Mouse (Mus musculus) induced T-regulatory cell, adult 2 months (primary cell): ENCODE results near the gene Gm48552.

ENCODE experiments used
- DNase-seq: peaks from one replicate; pipeline ENCODE4 v3.0.0-alpha.2; 2012; ENCODE audit warnings: low read depth

The Gm48552 gene

GRCm38 (mm10) chr10:81362336-81362949 is 26.4 kb upstream of the Gm48552 start:
- DNase-seq: no peak

- DNase-seq: no peak
Observed at GRCm38 (mm10) chr10:81363436-81364346, 25.1 kb upstream of the Gm48552 start.

- no peak for DNase-seq
Observed at GRCm38 (mm10) chr10:81364666-81365065, 24.1 kb upstream of the Gm48552 start.

DNA sequence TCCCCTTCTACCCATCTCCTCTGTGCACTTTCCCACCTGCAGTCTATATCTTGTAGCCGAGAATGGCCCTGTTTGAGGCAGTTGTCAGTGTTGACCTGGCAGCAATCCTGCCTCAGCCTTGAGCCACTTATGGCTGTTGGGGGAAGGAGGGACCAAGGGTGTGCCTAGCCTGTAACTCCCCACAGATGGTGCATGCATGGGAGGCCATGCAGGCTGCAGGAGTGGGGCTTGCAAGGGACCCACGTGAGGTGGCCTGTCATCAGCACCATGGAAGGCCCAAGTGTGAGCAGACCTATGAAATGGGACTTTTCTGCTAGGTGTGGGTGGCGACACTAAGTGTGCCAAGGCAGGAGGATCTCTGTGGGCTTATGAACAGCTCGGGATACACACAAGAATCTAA is 23.7 kb upstream of the Gm48552 start:
- DNase-seq: no peak

- DNase-seq: no peak
Observed at GRCm38 (mm10) chr10:81365672-81366476, 22.9 kb upstream of the Gm48552 start, which contains the start of gene 4930404N11Rik. TSS of gene 4930404N11Rik (minus strand) at chr10:81365816.

DNA sequence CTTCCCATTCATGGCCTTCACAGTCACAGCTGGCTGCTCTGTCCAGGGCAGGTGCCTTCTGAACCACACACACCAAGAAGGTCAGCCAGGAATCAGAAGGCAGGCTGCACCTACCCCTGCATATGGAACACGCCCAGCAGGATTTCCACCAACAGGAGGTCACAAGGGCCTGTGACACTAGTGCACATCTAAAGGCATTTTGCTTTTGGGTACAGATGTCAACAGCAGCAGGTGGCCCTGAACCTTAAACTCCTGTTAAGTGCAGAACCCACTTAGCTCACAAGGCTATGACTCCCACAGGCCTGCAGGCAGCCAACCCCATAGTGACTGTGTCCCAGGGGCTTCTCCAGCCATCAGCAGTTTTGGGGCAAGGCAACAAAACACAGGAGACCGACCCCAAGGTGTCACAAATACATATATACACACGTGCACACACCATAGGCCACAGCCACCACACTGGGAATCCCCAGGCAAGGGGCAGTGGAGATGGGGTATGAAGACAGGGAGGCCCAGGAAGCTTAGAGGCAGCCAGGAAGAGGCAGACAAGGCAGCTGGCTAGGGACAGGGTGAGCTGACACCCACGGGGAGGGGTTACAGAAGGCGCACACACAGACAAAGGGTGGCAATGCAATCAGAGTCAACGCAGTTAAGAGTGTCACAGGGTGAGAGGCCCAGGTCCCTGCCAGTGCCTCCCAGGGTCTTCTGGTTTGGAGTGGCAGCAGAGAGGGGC is 22.2 kb upstream of the Gm48552 start:
- no peak for DNase-seq

- no peak for DNase-seq
Observed at GRCm38 (mm10) chr10:81367207-81367495, 21.7 kb upstream of the Gm48552 start.

DNA sequence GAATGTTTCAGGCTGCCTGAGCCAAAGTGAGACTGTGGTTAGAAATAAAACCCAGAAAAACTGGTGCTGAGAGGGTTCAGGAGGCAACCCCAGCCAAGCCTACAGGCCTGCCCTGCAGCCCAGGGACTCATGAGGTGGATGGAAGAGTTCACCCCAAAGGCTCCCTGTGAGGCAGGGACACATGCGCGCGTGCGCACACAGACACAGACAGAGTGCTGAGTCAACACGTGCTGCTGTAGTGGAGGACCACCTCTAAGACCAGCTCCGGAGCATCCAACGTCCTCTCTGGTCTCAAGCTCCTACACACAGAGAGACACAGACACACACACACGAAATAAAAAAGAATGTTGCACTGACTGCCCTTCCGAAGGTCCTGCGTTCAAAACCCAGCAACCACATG is 13.5 kb upstream of the Gm48552 start:
- DNase-seq: no peak

- DNase-seq: peak; percentile 57
Observed at GRCm38 (mm10) chr10:81376561-81377361, 12.0 kb upstream of the Gm48552 start.

GRCm38 (mm10) chr10:81377362-81377664 is 11.5 kb upstream of the Gm48552 start:
- DNase-seq: peak; percentile 52

GRCm38 (mm10) chr10:81377793-81378552 is 10.8 kb upstream of the Gm48552 start, which contains the start of gene Fzr1:
TSS of gene Fzr1 (minus strand) at chr10:81378516.
- no peak for DNase-seq

DNA sequence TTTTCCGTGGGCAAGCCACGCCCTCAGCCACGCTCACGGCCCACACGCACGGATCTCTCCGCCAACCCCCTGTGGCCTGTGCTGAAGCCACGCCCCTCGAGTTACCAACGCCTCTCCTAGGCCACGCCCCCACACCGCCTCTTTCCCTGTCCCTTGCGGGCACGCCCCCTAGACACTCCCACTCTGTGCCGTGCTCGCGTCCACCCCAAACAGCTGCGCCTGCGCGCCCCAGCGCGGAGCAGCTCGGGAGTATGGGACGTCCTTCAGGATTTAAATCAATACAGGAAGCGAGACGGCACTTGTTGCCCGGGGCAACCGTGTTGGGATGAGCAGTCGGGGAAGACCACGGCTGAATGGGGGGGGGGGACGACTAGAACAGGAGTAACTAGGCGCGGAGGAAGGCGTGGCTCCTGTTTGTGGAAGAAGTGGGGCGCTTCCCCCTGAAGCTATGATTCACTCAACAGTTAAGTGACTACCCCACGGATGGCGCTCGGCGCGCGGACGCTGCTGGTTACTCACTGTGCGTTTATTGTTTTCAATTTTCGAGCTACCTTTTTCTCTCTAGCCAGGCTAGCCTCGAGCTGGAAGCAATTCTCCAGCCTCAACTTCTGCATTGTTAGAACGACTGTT is 10.1 kb upstream of the Gm48552 start:
- peak; percentile 100 for DNase-seq

DNA sequence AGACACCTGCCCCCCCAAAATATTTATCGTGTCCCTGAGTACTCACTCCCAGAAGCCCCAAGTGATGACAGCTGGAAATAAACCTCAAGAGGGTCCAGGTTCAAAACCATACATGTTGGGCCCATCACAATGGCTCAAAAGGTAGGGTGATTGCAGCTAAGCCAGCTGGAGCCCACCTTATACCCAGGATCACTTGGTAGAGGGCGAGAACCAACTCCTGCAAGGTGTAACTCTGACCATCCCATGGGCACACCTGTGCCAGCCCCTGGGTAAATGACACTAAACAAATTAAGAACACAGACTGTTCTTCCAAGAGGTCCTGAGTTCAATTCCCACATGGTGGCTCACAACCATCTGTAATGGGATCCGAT is 9.6 kb upstream of the Gm48552 start:
- no peak for DNase-seq

DNA sequence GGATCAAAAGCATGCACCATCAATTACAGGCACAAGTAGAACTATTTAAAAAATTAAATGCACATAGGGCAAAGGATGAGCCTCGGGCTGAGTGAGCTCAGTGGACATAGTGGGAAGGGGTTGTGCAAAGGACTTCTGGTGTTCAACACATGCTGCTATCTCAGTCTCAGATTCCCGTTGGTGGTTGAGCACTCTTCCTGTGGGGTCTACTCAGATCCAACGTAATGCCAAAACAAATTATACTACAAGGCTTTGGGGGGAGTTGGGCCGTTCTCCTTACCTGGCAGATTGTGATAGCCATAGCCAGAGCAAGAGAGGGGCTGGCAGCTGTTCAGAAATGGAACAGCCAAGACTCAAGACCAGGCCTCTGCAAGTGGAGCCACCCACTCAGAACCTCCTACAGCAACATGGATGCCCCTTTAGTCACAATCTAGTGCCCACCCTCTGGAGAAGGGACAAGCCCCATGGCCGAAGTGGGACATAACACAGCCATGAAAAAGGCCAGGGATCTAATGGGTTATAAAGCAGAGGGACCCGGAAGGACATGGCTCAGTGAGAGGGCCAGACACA is 8.9 kb upstream of the Gm48552 start:
- no peak for DNase-seq

- DNase-seq: peak; percentile 78
Observed at GRCm38 (mm10) chr10:81382039-81382438, 6.8 kb upstream of the Gm48552 start.

DNA sequence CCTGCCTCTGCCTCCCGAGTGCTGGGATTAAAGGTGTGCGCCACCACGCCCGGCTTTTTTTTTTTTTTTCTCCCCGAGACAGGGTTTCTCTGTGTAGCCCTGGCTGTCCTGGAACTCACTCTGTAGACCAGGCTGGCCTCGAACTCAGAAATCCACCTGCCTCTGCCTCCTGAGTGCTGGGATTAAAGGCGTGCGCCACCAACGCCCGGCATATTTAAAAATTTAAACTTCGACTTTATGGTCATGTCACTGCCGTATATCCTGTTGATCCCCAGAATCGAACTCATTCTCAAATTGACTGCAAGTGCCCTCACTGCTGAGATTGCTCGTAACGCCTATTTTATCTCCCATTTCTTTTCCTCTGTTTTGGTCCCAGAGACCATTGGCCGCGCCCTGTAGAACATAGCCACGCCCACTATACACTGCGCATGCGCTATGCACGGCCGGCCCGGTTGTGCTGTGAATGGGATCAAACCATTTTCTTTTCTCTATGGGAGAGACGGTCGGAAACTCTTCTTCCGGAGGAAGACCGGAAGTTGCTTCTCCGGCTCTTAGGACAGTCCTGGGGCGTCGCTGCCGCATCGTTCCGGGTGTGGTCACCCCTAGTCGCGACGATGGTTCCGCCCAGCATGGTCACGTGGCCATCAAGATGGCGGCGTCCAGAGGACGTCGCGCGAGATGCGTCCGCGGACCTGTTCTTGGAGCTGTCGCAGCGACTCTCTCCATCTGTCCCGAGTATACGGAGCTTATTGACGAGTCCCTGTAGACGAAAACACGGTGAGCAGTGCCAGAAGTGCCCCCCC is 4.8 kb upstream of the Gm48552 start, which contains the start of the genes Dohh and Gm48551:
TSS of gene Dohh (plus strand) at position 627 of the 803 bp plus-strand sequence.
TSS of gene Gm48551 (plus strand) at position 665 of the 803 bp plus-strand sequence.
- DNase-seq: peak; percentile 99

GRCm38 (mm10) chr10:81384605-81384982 is 4.2 kb upstream of the Gm48552 start:
- DNase-seq: no peak

GRCm38 (mm10) chr10:81385603-81386306 is 3.0 kb upstream of the Gm48552 start:
- no peak for DNase-seq
